Mouse (Mus musculus) stomach, postnatal 0 days (tissue): ENCODE measurements at regions not wholly inside any gene's neighbourhood (a gene's known extent, or its start where the extent isn't known, plus 50 kb on each side); places are given as distances from the start of the nearest gene placed in this dataset.

Source experiments
- CTCF ChIP-seq: IDR thresholded peaks from 2 replicates; pipeline ENCODE4 v1.5.1; 2016; ENCODE audit warnings: antibody characterized with exemption, low read depth, mild to moderate bottlenecking, moderate library complexity
- EP300 ChIP-seq: optimal IDR thresholded peaks from 2 replicates; pipeline ENCODE3; 2016; ENCODE audit warnings: antibody characterized with exemption

DNA sequence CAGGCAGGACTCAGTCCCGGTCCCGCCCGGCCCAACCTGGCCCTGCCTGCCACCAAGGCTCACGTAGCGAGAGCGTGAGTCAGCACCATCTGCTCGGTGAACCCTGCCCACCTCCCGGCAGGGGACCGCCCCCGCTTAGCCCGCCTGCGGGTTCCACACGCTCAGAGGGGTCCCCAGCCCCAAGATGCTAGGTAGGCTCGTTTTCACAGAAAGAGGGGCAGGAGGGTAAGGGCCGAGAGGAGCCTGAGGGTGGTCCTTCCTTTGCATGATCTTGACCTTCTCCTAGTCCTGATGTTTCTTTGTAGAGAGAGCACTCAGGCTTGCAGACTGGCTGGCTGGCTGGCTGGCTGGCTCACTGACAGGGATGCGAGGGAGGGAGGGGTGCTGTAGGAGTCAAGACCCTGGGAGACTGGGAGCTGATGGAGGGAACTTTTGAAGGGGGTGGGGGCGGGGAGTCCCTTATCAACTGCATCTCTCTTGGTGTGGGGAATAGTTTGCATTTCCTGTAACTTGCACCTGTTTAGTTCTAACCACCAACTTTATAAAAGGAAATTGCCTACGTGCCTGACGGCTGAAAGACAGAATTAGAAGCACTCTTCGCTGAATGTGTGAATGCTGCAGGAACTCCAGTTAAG is 109.7 kb upstream of the Egln3 start:
- TF ChIP-seq CTCF (no peak), EP300 (no peak)
